Mouse (Mus musculus) hindbrain, embryonic 11.5 days (tissue): ENCODE results near the gene Gstm2. TPM values are rescaled to one million over a fixed set of nuclear protein-coding genes. Genes with fewer than 3 reads are reported as not detected.

Experiments
- ATAC-seq: fragments of 200-750 bp; cut with Nextera tagmentation; 2 replicates; pipeline ENCODE4 v1.8.0; 2017; ENCODE audit warnings: mild to moderate bottlenecking, moderate TSS enrichment, moderate library complexity; ENCODE audit not compliant: low FRiP score
- DNase-seq: peaks from one replicate; pipeline ENCODE4 v3.0.0-alpha.2; 2015; ENCODE audit warnings: low spot score
- H3K27ac ChIP-seq: fragments of 300-500 bp; sonication (generic); 2 replicates; pipeline ENCODE4 v1.5.1; 2014; ENCODE audit warnings: mild to moderate bottlenecking, low read depth, low read length
- H3K27me3 ChIP-seq: fragments of 300-500 bp; sonication (generic); 2 replicates; pipeline ENCODE4 v1.6.1; 2014; ENCODE audit warnings: mild to moderate bottlenecking, low read length, moderate library complexity, mixed read lengths; ENCODE audit not compliant: control insufficient read depth, insufficient read depth
- H3K36me3 ChIP-seq: fragments of 300-500 bp; sonication (generic); 2 replicates; pipeline ENCODE4 v1.6.1; 2014; ENCODE audit warnings: mild to moderate bottlenecking, low read length, moderate library complexity, mixed read lengths; ENCODE audit not compliant: control insufficient read depth, insufficient read depth
- H3K4me1 ChIP-seq: fragments of 300-500 bp; sonication (generic); replicated peaks from 2 replicates; pipeline ENCODE4 v1.6.1; 2014; ENCODE audit warnings: low read length, mixed read lengths; ENCODE audit not compliant: control insufficient read depth, insufficient read depth
- H3K4me2 ChIP-seq: fragments of 300-500 bp; sonication (generic); replicated peaks from 2 replicates; pipeline ENCODE4 v1.6.1; 2014; ENCODE audit warnings: mild to moderate bottlenecking, low read depth, low read length
- H3K4me3 ChIP-seq: fragments of 300-500 bp; sonication (generic); 2 replicates; pipeline ENCODE4 v1.5.1; 2014; ENCODE audit warnings: low read depth, low read length
- H3K9ac ChIP-seq: fragments of 300-500 bp; sonication (generic); 2 replicates; pipeline ENCODE4 v1.6.1; 2014; ENCODE audit warnings: low read depth, low read length
- H3K9me3 ChIP-seq: fragments of 300-500 bp; sonication (generic); 2 replicates; pipeline ENCODE4 v1.6.1; 2016; ENCODE audit warnings: low read length; ENCODE audit not compliant: control insufficient read depth
- WGBS: fragments of 180-500 bp; shearing (Covaris S2); extraction: QIAGEN DNeasy Blood & Tissue Kit; methylation state at CpG from one replicate; pipeline ENCODE4 v1.1.7; 2014; 5-methylcytosine and 5-hydroxymethylcytosine counted together
- polyA plus RNA-seq: library from polyadenylated mRNA; unstranded; fragments of >200 nt; fragmentation: Nextera tagmentation; extraction: Ambion mirVana; gene quantifications from 2 replicates; pipeline ENCODE4 v1.2.1, GENCODE M21; 2014

Gstm2 gene
- polyA plus RNA-seq, 1 experiment from 2014 or later, result 23.1 TPM

GRCm38 (mm10) chr3:107941261-107941660 lies 45.0 kb downstream of the Gstm2 start:
- Histone ChIP-seq H3K27me3 (no peaks in the 10 kb centered on the region), H3K9ac (no peak overlapping the region), H3K4me1 (no peaks in the 10 kb centered on the region), H3K36me3 (no peaks in the 10 kb centered on the region), H3K27ac (no peak overlapping the region), H3K4me3 (no peak overlapping the region), H3K4me2 (no peak overlapping the region), H3K9me3 (no peaks in the 10 kb centered on the region)
- ATAC-seq (no peak), DNase-seq (no peak)
- 86% methylated on average over 4 of the region's 4 CpGs for WGBS

GRCm38 (mm10) chr3:107940524-107940923 lies 45.7 kb downstream of the Gstm2 start:
- WGBS, result 84% methylated on average over 7 of the region's 7 CpGs
- H3K9me3 ChIP-seq, result no peaks in the 10 kb centered on the region
- DNase-seq, result no peak

GRCm38 (mm10) chr3:107939830-107940229 lies 46.4 kb downstream of the Gstm2 start:
- Histone ChIP-seq H3K4me3 (no peak overlapping the region), H3K27ac (no peak overlapping the region), H3K9ac (no peak overlapping the region), H3K9me3 (no peaks in the 10 kb centered on the region), H3K27me3 (no peaks in the 10 kb centered on the region), H3K4me2 (no peak overlapping the region), H3K4me1 (no peaks in the 10 kb centered on the region), H3K36me3 (no peaks in the 10 kb centered on the region)
- DNase-seq (no peak), ATAC-seq (no peak)
- 80% methylated on average over 4 of the region's 4 CpGs for WGBS

More at GRCm38 (mm10) chr3:107940524-107940923, 45.7 kb downstream of the Gstm2 start:
- no peak for ATAC-seq
- Histone ChIP-seq H3K4me3 (no peak overlapping the region), H3K9ac (no peak overlapping the region), H3K27me3 (no peaks in the 10 kb centered on the region), H3K27ac (no peak overlapping the region), H3K4me2 (no peak overlapping the region), H3K36me3 (no peaks in the 10 kb centered on the region), H3K4me1 (no peaks in the 10 kb centered on the region)

GRCm38 (mm10) chr3:107939403-107939802 lies 46.9 kb downstream of the Gstm2 start:
- no peak overlapping the region for H3K4me3 ChIP-seq
- no peak overlapping the region for H3K27ac ChIP-seq
- WGBS, result 62% methylated on average over 3 of the region's 3 CpGs
- H3K36me3 ChIP-seq, result no peaks in the 10 kb centered on the region
- no peaks in the 10 kb centered on the region for H3K27me3 ChIP-seq
- DNase-seq (peak; percentile 70), ATAC-seq (no peak)
- no peak overlapping the region for H3K9ac ChIP-seq
- H3K9me3 ChIP-seq, result no peaks in the 10 kb centered on the region
- no peak overlapping the region for H3K4me2 ChIP-seq
- no peaks in the 10 kb centered on the region for H3K4me1 ChIP-seq

GRCm38 (mm10) chr3:107935888-107936287 lies 50.4 kb downstream of the Gstm2 start:
- Histone ChIP-seq H3K4me3 (no peak overlapping the region), H3K4me1 (no peaks in the 10 kb centered on the region), H3K4me2 (no peak overlapping the region), H3K36me3 (no peaks in the 10 kb centered on the region), H3K9me3 (no peaks in the 10 kb centered on the region), H3K9ac (no peak overlapping the region), H3K27ac (no peak overlapping the region), H3K27me3 (no peaks in the 10 kb centered on the region)
- DNase-seq, result no peak
- WGBS, result 66% methylated on average over 3 of the region's 3 CpGs
- no peak for ATAC-seq

GRCm38 (mm10) chr3:107935268-107935667 lies 51.0 kb downstream of the Gstm2 start:
- no peak for ATAC-seq
- no peak overlapping the region for H3K9ac ChIP-seq
- no peaks in the 10 kb centered on the region for H3K36me3 ChIP-seq
- WGBS, result 85% methylated on average over 3 of the region's 3 CpGs
- no peaks in the 10 kb centered on the region for H3K9me3 ChIP-seq
- H3K4me3 ChIP-seq, result no peak overlapping the region
- no peak overlapping the region for H3K27ac ChIP-seq
- H3K4me1 ChIP-seq, result no peaks in the 10 kb centered on the region
- DNase-seq, result no peak
- no peaks in the 10 kb centered on the region for H3K27me3 ChIP-seq
- H3K4me2 ChIP-seq, result no peak overlapping the region

GRCm38 (mm10) chr3:107932128-107932527 lies 54.1 kb downstream of the Gstm2 start:
- DNase-seq (no peak), ATAC-seq (peak; percentile 9)
- no peak overlapping the region for H3K27ac ChIP-seq
- H3K4me3 ChIP-seq, result no peak overlapping the region
- H3K36me3 ChIP-seq, result no peaks in the 10 kb centered on the region
- H3K4me1 ChIP-seq, result no peaks in the 10 kb centered on the region
- H3K9me3 ChIP-seq, result no peaks in the 10 kb centered on the region
- H3K27me3 ChIP-seq, result no peaks in the 10 kb centered on the region
- H3K9ac ChIP-seq, result no peak overlapping the region
- no peak overlapping the region for H3K4me2 ChIP-seq
- 80% methylated on average over 6 of the region's 6 CpGs for WGBS

Other genes starting within 250 kb of the Gstm2 start
- gene Csf1, start 226.0 kb downstream of the Gstm2 start, polyA plus RNA-seq, result 5.3 and 6.0 TPM in 2 replicates
- gene Eps8l3, start 109.2 kb downstream of the Gstm2 start, polyA plus RNA-seq, result not detected in 2 replicates
- gene Gstm5, start 90.6 kb downstream of the Gstm2 start, polyA plus RNA-seq, result 236 and 261 TPM in 2 replicates
- 58.3 and 64.9 TPM in 2 replicates for gene Gstm7, start 54.6 kb downstream of the Gstm2 start, polyA plus RNA-seq
- 6.6 and 7.6 TPM in 2 replicates for gene Gstm6, start 42.7 kb downstream of the Gstm2 start, polyA plus RNA-seq
- gene Gstm3, start 17.2 kb downstream of the Gstm2 start, polyA plus RNA-seq, result not detected in 2 replicates
- gene Gstm1, start 31.5 kb upstream of the Gstm2 start, polyA plus RNA-seq, result 32.5 and 34.4 TPM in 2 replicates
- gene Gstm4, start 58.4 kb upstream of the Gstm2 start, polyA plus RNA-seq, result 11.4 and 12.9 TPM in 2 replicates
- gene Ampd2, start 100.2 kb upstream of the Gstm2 start, polyA plus RNA-seq, result 32.1 and 32.6 TPM in 2 replicates
- gene Gnat2, start 106.3 kb upstream of the Gstm2 start, polyA plus RNA-seq, result 0.62 and 0.89 TPM in 2 replicates
- gene Gnai3, start 159.7 kb upstream of the Gstm2 start, polyA plus RNA-seq, result 199 and 224 TPM in 2 replicates
- gene Gpr61, start 168.4 kb upstream of the Gstm2 start, polyA plus RNA-seq, result 0.34 and 0.57 TPM in 2 replicates
- 4.2 and 6.0 TPM in 2 replicates for gene Amigo1, start 199.9 kb upstream of the Gstm2 start, polyA plus RNA-seq
- gene Cyb561d1, start 214.8 kb upstream of the Gstm2 start, polyA plus RNA-seq, result 2.4 and 2.6 TPM in 2 replicates
- gene Atxn7l2, start 224.5 kb upstream of the Gstm2 start, polyA plus RNA-seq, result 16.6 and 19.9 TPM in 2 replicates
- 0.47 and 0.59 TPM in 2 replicates for gene Sypl2, start 240.2 kb upstream of the Gstm2 start, polyA plus RNA-seq